Mouse (Mus musculus) stomach, embryonic 14.5 days (tissue): ENCODE measurements around the gene Polg2. TPM values are rescaled to one million over a fixed set of nuclear protein-coding genes. Genes with fewer than 3 reads are reported as not detected.

Experiments
- ATAC-seq: fragments of 200-750 bp; cut with Nextera tagmentation; 2 replicates; pipeline ENCODE4 v1.8.0; 2017; ENCODE audit warnings: low read depth, moderate TSS enrichment; ENCODE audit not compliant: insufficient number of reproducible peaks, insufficient read depth, low FRiP score
- H3K27ac ChIP-seq: fragments of 300-500 bp; sonication (generic); 2 replicates; pipeline ENCODE4 v1.5.1; 2014; ENCODE audit warnings: mild to moderate bottlenecking, low read length, moderate library complexity, mixed read lengths
- H3K27me3 ChIP-seq: fragments of 300-500 bp; sonication (generic); 2 replicates; pipeline ENCODE4 v1.6.1; 2014; ENCODE audit warnings: low read length, control low read depth, mixed read lengths; ENCODE audit not compliant: control insufficient read depth, insufficient read depth
- H3K36me3 ChIP-seq: fragments of 300-500 bp; sonication (generic); 2 replicates; pipeline ENCODE4 v1.6.1; 2014; ENCODE audit warnings: mild to moderate bottlenecking, control low read depth, low read length, moderate library complexity, mixed read lengths; ENCODE audit not compliant: control insufficient read depth, insufficient read depth
- H3K4me1 ChIP-seq: fragments of 300-500 bp; sonication (generic); 2 replicates; pipeline ENCODE4 v1.6.1; 2014; ENCODE audit warnings: low read length, control low read depth, mixed read lengths; ENCODE audit not compliant: control insufficient read depth, insufficient read depth
- H3K4me2 ChIP-seq: fragments of 300-500 bp; sonication (generic); replicated peaks from 2 replicates; pipeline ENCODE4 v1.6.1; 2014; ENCODE audit warnings: low read depth, low read length, control low read depth
- H3K4me3 ChIP-seq: fragments of 300-500 bp; sonication (generic); 2 replicates; pipeline ENCODE4 v1.5.1; 2014; ENCODE audit warnings: low read depth, low read length, control low read depth
- H3K9ac ChIP-seq: fragments of 300-500 bp; sonication (generic); replicated peaks from 2 replicates; pipeline ENCODE4 v1.6.1; 2014; ENCODE audit warnings: low read depth, mild to moderate bottlenecking, control low read depth, low read length, moderate library complexity, mixed read lengths
- H3K9me3 ChIP-seq: fragments of 300-500 bp; sonication (generic); 2 replicates; pipeline ENCODE4 v1.6.1; 2016; ENCODE audit warnings: low read depth, low read length, control low read depth; ENCODE audit not compliant: control insufficient read depth
- WGBS: fragments of 180-500 bp; shearing (Covaris S2); extraction: QIAGEN DNeasy Blood & Tissue Kit; methylation state at CpG from one replicate; pipeline ENCODE4 v1.1.7; 2014; 5-methylcytosine and 5-hydroxymethylcytosine counted together
- microRNA-seq: library from miRNA; unstranded; fragments of <30 nt; microRNA quantifications from one replicate; pipeline ENCODE4, GENCODE M21; 2016
- polyA plus RNA-seq: library from polyadenylated mRNA; unstranded; fragments of >200 nt; fragmentation: Nextera tagmentation; extraction: Ambion mirVana; gene quantifications from 2 replicates; pipeline ENCODE4 v1.2.1, GENCODE M21; 2014

Polg2 gene
- polyA plus RNA-seq, 1 experiment from 2014 or later: 11.8 TPM

- Histone ChIP-seq H3K9ac (no peak overlapping the region), H3K27me3 (no peaks in the 10 kb centered on the region), H3K4me2 (no peak overlapping the region), H3K4me3 (no peak overlapping the region), H3K27ac (no peak overlapping the region), H3K36me3 (no peaks in the 10 kb centered on the region), H3K4me1 (peaks cover 10% of the 10 kb centered on the region; the same call in 1 of the 2 replicates), H3K9me3 (no peaks in the 10 kb centered on the region)
- 85% methylated on average over 10 of the region's 10 CpGs for WGBS
- ATAC-seq: no peak
These were observed 55.0 kb downstream of the Polg2 start for GRCm38 (mm10) chr11:106724176-106724915.

GRCm38 (mm10) chr11:106723611-106724125, 55.7 kb downstream of the Polg2 start:
- no peak overlapping the region for H3K27ac ChIP-seq
- no peak overlapping the region for H3K4me3 ChIP-seq
- H3K4me1 ChIP-seq: peaks cover 9% of the 10 kb centered on the region; the same call in 1 of the 2 replicates
- H3K9me3 ChIP-seq: no peaks in the 10 kb centered on the region
- no peak for ATAC-seq
- no peak overlapping the region for H3K4me2 ChIP-seq
- no peaks in the 10 kb centered on the region for H3K27me3 ChIP-seq
- no peak overlapping the region for H3K9ac ChIP-seq
- WGBS: 62% methylated on average over 15 of the region's 15 CpGs
- H3K36me3 ChIP-seq: no peaks in the 10 kb centered on the region

- Histone ChIP-seq H3K9ac (no peak overlapping the region), H3K36me3 (no peaks in the 10 kb centered on the region), H3K27me3 (no peaks in the 10 kb centered on the region), H3K4me1 (peaks cover 8% of the 10 kb centered on the region; the same call in 1 of the 2 replicates), H3K27ac (no peak overlapping the region), H3K4me3 (no peak overlapping the region), H3K4me2 (no peak overlapping the region), H3K9me3 (no peaks in the 10 kb centered on the region)
- 12% methylated on average over 7 of the region's 7 CpGs for WGBS
- peak; percentile 76; the same call in 1 of the 2 replicates for ATAC-seq
These were observed 56.4 kb downstream of the Polg2 start for GRCm38 (mm10) chr11:106722831-106723361.

- Histone ChIP-seq H3K27me3 (no peaks in the 10 kb centered on the region), H3K4me3 (no peak overlapping the region), H3K9me3 (no peaks in the 10 kb centered on the region), H3K27ac (no peak overlapping the region), H3K4me1 (peaks cover 8% of the 10 kb centered on the region; the same call in 1 of the 2 replicates), H3K9ac (no peak overlapping the region), H3K36me3 (no peaks in the 10 kb centered on the region), H3K4me2 (no peak overlapping the region)
- ATAC-seq: no peak
- 86% methylated on average over 8 of the region's 8 CpGs for WGBS
These were observed 59.0 kb downstream of the Polg2 start for GRCm38 (mm10) chr11:106720379-106720778.

Small RNA genes lying within 50 kb of the gene (microRNA-seq; reads per million reads assigned to microRNA genes)
- not detected for gene Gm25994
- 8.1 reads per million, percentile 17 among the genes with 10 or more reads in this experiment for gene Mir3064

Other genes starting within 250 kb of the Polg2 start
- gene Tex2, start 166.1 kb downstream of the Polg2 start, polyA plus RNA-seq: 9.8 and 11.7 TPM in 2 replicates
- gene Pecam1, start 28.9 kb downstream of the Polg2 start, polyA plus RNA-seq: 41.9 and 45.2 TPM in 2 replicates
- 1.9 and 2.8 TPM in 2 replicates for gene Milr1, start 28.3 kb downstream of the Polg2 start, polyA plus RNA-seq
- 396 and 414 TPM in 2 replicates for gene Ddx5, start 9.6 kb upstream of the Polg2 start, polyA plus RNA-seq
- gene Cep95, start 9.7 kb upstream of the Polg2 start, polyA plus RNA-seq: 22.0 and 22.7 TPM in 2 replicates
- gene Smurf2, start 141.2 kb upstream of the Polg2 start, polyA plus RNA-seq: 23.0 and 23.5 TPM in 2 replicates
- gene Kpna2, start 220.0 kb upstream of the Polg2 start, polyA plus RNA-seq: 369 and 383 TPM in 2 replicates
- gene 1810010H24Rik, start 246.1 kb upstream of the Polg2 start, polyA plus RNA-seq: 2.5 and 2.6 TPM in 2 replicates